Mouse (Mus musculus): Measurements from ENCODE around the gene Brinp1. TPM values are rescaled to one million over a fixed set of nuclear protein-coding genes. Genes with fewer than 3 reads are reported as not detected.

The Brinp1 gene
- polyA plus RNA-seq, 1 experiment from 2014 or later = 15.4 TPM

GRCm38 (mm10) chr4:68801923-68802855 lies 152.0 kb downstream of the Brinp1 start:
- H3K27ac ChIP-seq = no peak overlapping the region
- H3K4me3 ChIP-seq = no peak overlapping the region
- no peak for ATAC-seq
- WGBS = 83% methylated on average over 6 of the region's 6 CpGs
- H3K36me3 ChIP-seq (ENCODE audit: poor library complexity, severe bottlenecking) = no peaks in the 10 kb centered on the region
- no peaks in the 10 kb centered on the region for H3K27me3 ChIP-seq
- no peaks in the 10 kb centered on the region for H3K4me1 ChIP-seq
- H3K4me2 ChIP-seq = no peak overlapping the region
- no peaks in the 10 kb centered on the region for H3K9me3 ChIP-seq (replicated peaks)
- H3K9ac ChIP-seq = no peak overlapping the region

GRCm38 (mm10) chr4:68790003-68790402 lies 164.2 kb downstream of the Brinp1 start:
- ATAC-seq = no peak
- Histone ChIP-seq H3K27me3 (no peaks in the 10 kb centered on the region), H3K9ac (no peak overlapping the region), H3K36me3 (ENCODE audit: poor library complexity, severe bottlenecking) (no peaks in the 10 kb centered on the region), H3K27ac (no peak overlapping the region), H3K4me3 (no peak overlapping the region), H3K4me2 (no peak overlapping the region), H3K9me3 (replicated peaks) (no peaks in the 10 kb centered on the region), H3K4me1 (no peaks in the 10 kb centered on the region)
- WGBS = 88% methylated on average over 5 of the region's 5 CpGs

GRCm38 (mm10) chr4:68788477-68788999 lies 165.7 kb downstream of the Brinp1 start:
- Histone ChIP-seq H3K27me3 (no peaks in the 10 kb centered on the region), H3K27ac (no peak overlapping the region), H3K4me3 (no peak overlapping the region), H3K9ac (no peak overlapping the region), H3K36me3 (ENCODE audit: poor library complexity, severe bottlenecking) (no peaks in the 10 kb centered on the region), H3K4me2 (no peak overlapping the region), H3K9me3 (replicated peaks) (no peaks in the 10 kb centered on the region), H3K4me1 (no peaks in the 10 kb centered on the region)
- 74% methylated on average over 4 of the region's 4 CpGs for WGBS
- ATAC-seq = no peak

GRCm38 (mm10) chr4:68787642-68788041 lies 166.6 kb downstream of the Brinp1 start:
- no peak overlapping the region for H3K27ac ChIP-seq
- WGBS = 74% methylated on average over 2 of the region's 2 CpGs
- H3K9me3 ChIP-seq (replicated peaks) = no peaks in the 10 kb centered on the region
- ATAC-seq = no peak
- no peaks in the 10 kb centered on the region for H3K27me3 ChIP-seq
- H3K4me2 ChIP-seq = no peak overlapping the region
- no peaks in the 10 kb centered on the region for H3K4me1 ChIP-seq
- H3K9ac ChIP-seq = no peak overlapping the region
- no peak overlapping the region for H3K4me3 ChIP-seq
- no peaks in the 10 kb centered on the region for H3K36me3 ChIP-seq (ENCODE audit: poor library complexity, severe bottlenecking)

GRCm38 (mm10) chr4:68768256-68768655 lies 185.9 kb downstream of the Brinp1 start:
- H3K4me1 ChIP-seq = peaks cover 34% of the 10 kb centered on the region
- WGBS = 21% methylated on average over 5 of the region's 5 CpGs
- H3K36me3 ChIP-seq (ENCODE audit: poor library complexity, severe bottlenecking) = no peaks in the 10 kb centered on the region
- peak overlapping the region; percentile 54; the same call in 1 of the 2 replicates for H3K27ac ChIP-seq
- no peak overlapping the region for H3K4me2 ChIP-seq
- H3K27me3 ChIP-seq = no peaks in the 10 kb centered on the region
- no peaks in the 10 kb centered on the region for H3K9me3 ChIP-seq (replicated peaks)
- no peak overlapping the region for H3K4me3 ChIP-seq
- peak; percentile 31 for ATAC-seq
- no peak overlapping the region for H3K9ac ChIP-seq

GRCm38 (mm10) chr4:68767393-68767792 lies 186.8 kb downstream of the Brinp1 start:
- H3K9ac ChIP-seq = no peak overlapping the region
- H3K27ac ChIP-seq = peak overlapping the region; percentile 54
- WGBS = 26% methylated on average over 5 of the region's 5 CpGs
- H3K27me3 ChIP-seq = no peaks in the 10 kb centered on the region
- peaks cover 34% of the 10 kb centered on the region for H3K4me1 ChIP-seq
- 0 out of 2 replicates have a peak, but pooled peaks cover 2% of the 10 kb centered on the region for H3K36me3 ChIP-seq (ENCODE audit: poor library complexity, severe bottlenecking)
- no peak overlapping the region for H3K4me3 ChIP-seq
- peak; percentile 67 for ATAC-seq
- H3K9me3 ChIP-seq (replicated peaks) = no peaks in the 10 kb centered on the region
- no peak overlapping the region for H3K4me2 ChIP-seq

GRCm38 (mm10) chr4:68765772-68766573 lies 188.2 kb downstream of the Brinp1 start:
- whole genome bisulfite sequencing = 43% methylated on average over 12 of the region's 12 CpGs
- no peak overlapping the region for H3K4me2 ChIP-seq
- peaks cover 34% of the 10 kb centered on the region for H3K4me1 ChIP-seq
- H3K4me3 ChIP-seq = no peak overlapping the region
- H3K9me3 ChIP-seq (replicated peaks) = no peaks in the 10 kb centered on the region
- ATAC-seq = peak; percentile 52
- no peak overlapping the region; the same call in none of the 2 replicates for H3K27ac ChIP-seq
- H3K9ac ChIP-seq = 0 out of 2 replicates have a peak overlapping the region, but pooled peaks have one; percentile 5
- 0 out of 2 replicates have a peak, but pooled peaks cover 4% of the 10 kb centered on the region for H3K36me3 ChIP-seq (ENCODE audit: poor library complexity, severe bottlenecking)
- no peaks in the 10 kb centered on the region for H3K27me3 ChIP-seq

- Histone ChIP-seq H3K27me3 (no peaks in the 10 kb centered on the region), H3K9me3 (replicated peaks) (no peaks in the 10 kb centered on the region), H3K4me2 (no peak overlapping the region), H3K4me3 (no peak overlapping the region), H3K27ac (no peak overlapping the region), H3K36me3 (ENCODE audit: poor library complexity, severe bottlenecking) (0 out of 2 replicates have a peak, but pooled peaks cover 4% of the 10 kb centered on the region), H3K4me1 (peaks cover 34% of the 10 kb centered on the region), H3K9ac (no peak overlapping the region)
- WGBS = 86% methylated on average over 2 of the region's 2 CpGs
- ATAC-seq = no peak
Observed at GRCm38 (mm10) chr4:68764937-68765336, 189.3 kb downstream of the Brinp1 start.

GRCm38 (mm10) chr4:68720983-68721382 lies 233.2 kb downstream of the Brinp1 start:
- Histone ChIP-seq H3K4me1 (no peaks in the 10 kb centered on the region), H3K9ac (no peak overlapping the region), H3K27me3 (no peaks in the 10 kb centered on the region), H3K4me3 (no peak overlapping the region), H3K27ac (no peak overlapping the region), H3K4me2 (no peak overlapping the region), H3K36me3 (ENCODE audit: poor library complexity, severe bottlenecking) (no peaks in the 10 kb centered on the region), H3K9me3 (replicated peaks) (no peaks in the 10 kb centered on the region)
- no peak for ATAC-seq
- 26% methylated on average over 1 of the region's 1 CpGs for WGBS
